Mouse (Mus musculus): Measurements from ENCODE around the gene Hoxa11. TPM values are rescaled to one million over a fixed set of nuclear protein-coding genes. Genes with fewer than 3 reads are reported as not detected.

Gene Hoxa11
- polyA plus RNA-seq, 3 experiments from 2014 or later = not detected

DNA sequence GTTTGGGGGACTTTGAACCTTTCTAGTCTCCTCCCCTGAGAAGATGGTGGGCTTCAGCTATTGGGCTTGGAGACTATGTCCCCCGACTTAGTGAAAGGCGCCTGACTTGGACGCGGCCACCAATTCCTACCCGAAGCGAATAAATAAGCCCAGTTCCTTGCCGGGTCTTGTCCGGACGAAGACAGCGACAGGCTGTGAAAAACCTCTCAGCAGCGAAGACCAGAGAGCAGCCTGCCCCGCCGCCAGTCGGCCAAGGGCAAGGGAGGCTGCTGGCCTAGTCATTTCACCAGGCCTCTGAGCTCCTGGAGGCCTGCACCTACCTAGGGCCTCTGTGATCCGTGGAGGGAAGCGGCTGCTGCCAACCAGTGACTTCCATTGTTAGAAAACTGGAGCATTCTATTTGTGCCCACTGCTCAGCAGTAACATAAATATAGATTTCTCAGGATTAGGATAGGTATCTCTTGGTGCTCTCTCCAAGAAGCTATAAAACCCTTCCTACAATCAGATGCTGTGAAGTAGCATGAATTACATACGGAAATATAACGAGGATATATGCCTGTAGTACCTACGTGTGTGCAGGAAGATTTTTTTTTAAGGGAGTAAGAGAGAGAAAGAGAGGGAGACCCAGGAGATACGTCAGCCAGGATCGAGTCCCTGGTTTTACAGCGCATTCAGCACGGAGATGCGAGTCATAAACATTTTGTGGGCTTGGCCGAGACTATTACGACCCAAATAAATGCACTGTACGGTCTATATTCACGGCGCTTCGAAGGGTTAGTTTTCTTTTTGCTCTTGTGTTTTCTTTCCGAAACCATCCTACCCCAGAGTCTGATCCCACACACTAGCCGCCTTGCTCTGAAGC lies 25.4 kb downstream of the Hoxa11 start:
- ATAC-seq = no peak

GRCm38 (mm10) chr6:52219234-52219942 lies 26.2 kb downstream of the Hoxa11 start:
- ATAC-seq = no peak

DNA sequence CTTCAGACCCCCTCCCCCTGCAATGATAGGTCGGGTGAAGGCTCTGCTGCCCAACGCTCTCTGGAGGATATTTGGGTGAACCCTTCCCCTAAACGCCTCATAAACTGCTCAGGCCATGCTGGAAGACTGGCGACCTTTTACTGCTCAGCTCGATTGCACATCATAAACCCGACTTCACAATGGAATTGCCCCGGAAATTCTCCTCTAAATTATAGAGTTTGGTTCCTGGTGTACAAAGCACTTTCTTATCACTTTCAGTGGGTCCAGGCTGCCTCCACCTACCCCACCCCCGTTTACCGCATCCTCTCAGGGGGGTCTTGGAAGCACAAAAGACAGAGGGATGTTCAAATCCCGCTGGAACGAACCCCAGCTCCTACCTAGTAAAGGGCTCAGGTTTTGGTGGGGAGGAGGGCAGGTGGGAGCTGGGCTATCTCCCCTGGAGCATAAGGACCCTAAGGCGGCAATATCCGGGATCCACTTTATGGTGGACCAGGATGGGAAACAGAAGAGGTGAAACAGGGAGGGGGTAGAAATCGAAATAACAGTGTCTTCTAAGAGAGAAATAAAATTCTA lies 26.9 kb downstream of the Hoxa11 start:
- ATAC-seq = no peak

- no peak for ATAC-seq
Measured at GRCm38 (mm10) chr6:52217895-52218642, 27.5 kb downstream of the Hoxa11 start.

GRCm38 (mm10) chr6:52217459-52217768 lies 28.2 kb downstream of the Hoxa11 start:
- peak; percentile 20 for ATAC-seq

- no peak for ATAC-seq
Measured at GRCm38 (mm10) chr6:52216691-52217458, 28.7 kb downstream of the Hoxa11 start.

DNA sequence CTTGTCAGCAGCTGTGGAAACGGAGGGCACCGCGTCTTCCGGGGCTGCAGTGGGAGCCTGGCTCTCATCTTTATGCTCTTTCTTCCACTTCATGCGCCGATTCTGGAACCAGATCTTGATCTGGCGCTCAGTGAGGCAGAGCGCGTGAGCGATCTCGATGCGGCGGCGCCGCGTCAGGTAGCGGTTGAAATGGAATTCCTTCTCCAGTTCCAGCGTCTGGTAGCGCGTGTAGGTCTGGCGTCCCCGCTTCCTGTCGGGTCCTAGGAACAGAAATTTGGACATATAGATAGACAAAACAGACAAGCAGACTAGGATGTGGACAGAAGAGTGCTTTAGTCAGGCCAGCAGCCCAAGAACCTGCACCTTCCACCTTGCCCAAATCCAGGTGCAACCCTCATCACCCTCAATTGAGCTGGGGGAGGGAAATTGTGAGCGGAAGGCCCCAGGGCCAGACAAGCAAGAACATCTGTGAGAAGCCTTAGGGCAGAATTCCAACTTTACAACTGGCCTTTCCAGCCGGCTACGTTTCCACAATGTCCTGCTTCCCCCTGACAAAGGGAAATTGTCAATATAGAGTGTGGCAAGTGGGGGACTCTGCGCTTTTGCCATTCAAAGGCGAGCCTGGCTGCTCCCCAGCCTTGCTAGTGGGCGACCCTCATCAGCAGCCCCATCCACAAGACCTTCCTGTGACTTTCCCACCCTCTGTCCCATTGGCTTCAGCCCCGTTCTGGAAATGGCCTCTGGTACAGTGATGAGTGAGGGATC lies 29.7 kb downstream of the Hoxa11 start:
- ATAC-seq = no peak

GRCm38 (mm10) chr6:52215070-52215469 lies 30.5 kb downstream of the Hoxa11 start:
- ATAC-seq = no peak

DNA sequence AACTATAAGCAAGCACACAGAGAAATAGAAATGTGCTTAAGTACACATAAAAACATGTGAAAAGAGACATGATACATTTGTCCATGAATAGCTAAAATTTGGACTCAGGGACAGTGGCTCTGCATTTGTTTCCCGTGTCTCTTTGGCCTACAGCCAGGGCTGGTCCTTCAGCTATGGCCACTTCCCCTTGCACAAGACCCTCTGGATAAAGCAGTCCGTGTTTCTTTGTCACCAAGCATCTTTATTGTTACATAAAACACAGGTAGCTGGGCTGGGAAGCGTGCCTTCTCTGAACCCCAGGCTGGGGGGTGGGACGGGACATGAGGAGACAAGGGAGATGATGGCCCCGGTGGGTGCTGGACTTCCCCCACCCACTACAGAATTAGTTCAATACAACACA lies 31.3 kb downstream of the Hoxa11 start:
- ATAC-seq = no peak

- ATAC-seq = peak; percentile 29
Measured at GRCm38 (mm10) chr6:52213119-52213986, 32.3 kb downstream of the Hoxa11 start, which contains the start of the genes Hoxa3 and Gm28308. Gene Hoxa3 (minus strand): TSS chr6:52213336. Gene Gm28308 (minus strand): TSS chr6:52213339.

DNA sequence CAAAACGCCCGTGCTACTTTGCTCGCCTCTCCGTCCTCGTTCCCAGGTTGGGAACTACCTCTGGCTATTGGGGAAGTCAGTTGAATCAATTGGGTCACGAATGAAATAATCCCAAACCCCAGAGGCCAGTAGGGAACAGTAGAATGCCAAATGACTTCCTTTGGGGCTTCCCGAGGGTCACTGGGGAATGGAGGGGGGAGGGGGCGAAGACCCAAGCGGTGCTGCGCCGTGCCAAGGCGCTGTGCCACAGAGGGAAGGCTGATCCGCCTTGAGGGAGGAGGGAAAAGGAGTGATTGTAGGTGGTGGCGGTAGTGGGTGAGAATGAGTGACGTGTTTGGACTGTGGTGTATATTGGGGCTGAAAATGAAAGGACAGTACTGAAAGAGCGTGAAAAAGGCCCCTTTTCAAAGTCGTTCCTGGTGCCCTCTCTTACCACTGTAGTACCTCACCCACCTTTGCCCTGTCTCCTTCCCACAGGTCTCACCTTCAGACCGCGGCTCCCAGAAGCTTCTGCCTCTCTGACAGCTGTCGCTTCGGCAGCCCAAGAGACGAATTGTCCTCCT lies 33.0 kb downstream of the Hoxa11 start:
- no peak for ATAC-seq

GRCm38 (mm10) chr6:52211961-52212360 lies 33.6 kb downstream of the Hoxa11 start:
- peak; percentile 12 for ATAC-seq

DNA sequence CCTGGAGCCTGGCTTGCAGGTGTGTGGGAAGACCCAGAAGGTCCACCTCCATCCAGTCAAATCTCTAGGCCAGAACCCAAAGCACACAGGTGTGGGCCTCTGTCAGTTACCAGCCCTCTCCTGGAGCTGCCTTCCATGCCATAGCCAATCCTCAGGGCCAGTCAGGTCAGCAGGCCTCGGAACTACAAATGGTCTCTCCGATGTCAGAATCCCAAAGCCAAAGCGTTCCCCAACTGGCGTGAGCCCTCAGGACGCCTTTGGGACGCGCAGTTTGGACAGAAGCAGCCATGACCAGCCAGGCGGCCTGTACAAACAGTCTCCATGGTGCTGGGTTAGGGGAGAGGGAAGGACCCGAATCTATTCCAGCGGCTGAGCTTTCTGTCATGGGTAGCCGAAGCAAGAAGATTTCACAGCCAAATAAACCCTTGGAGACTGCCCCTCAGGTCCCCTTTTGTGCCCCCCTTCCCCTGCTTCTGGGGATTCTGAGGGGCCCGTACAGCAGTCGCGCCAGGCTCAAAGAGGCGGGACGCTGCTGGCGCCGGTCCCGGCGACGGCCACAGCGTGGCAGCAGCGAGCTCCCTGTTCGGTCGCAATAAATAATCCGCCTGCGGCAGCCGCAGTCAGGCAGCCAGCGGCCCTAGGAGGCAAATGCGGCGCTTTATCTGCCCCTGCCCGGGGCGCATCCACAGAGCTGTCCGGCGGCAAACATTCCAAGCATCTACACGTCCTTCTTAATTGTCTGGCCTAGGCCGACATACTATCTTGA lies 34.3 kb downstream of the Hoxa11 start:
- peak; percentile 85 for ATAC-seq

GRCm38 (mm10) chr6:52209685-52210046 lies 35.9 kb downstream of the Hoxa11 start:
- ATAC-seq = no peak

DNA sequence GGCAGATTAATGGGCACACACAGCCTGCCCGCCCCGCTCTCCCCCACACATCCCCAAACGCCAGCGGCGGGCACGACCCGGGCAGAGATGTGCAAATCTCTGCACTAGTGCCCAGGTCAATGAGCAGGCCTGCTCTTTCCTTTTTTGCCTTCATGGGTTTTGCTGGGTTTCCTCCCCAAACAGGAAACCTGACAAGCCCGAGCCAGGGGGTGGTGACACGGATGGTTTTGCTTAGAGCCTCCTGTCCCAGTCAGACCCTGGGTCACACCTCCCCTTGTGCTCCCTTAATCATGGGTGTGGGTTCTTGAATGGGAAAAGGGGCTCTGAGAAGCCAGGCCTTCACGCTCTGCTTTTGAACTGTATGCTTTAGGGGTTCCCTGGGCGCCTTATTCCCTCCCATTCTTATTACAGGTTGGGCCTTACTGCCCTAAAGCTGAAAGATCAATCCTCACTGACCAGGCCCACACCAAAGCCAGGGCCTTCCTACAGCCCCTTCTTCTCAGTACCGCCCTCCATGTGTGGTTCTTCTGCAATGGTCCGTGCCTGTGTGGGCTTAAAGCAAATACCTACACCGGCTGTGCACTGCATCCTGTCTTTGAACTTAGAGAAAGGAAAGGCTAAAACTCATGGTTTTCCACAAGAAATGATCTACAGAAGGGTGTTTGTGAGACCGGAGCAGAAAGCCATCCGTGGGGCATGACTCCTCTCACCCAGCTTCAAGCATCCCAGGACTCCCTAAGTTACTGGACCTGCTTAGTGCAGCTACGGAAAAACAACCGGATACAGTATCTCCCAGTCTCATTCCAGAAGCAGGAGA lies 36.5 kb downstream of the Hoxa11 start:
- ATAC-seq = no peak

DNA sequence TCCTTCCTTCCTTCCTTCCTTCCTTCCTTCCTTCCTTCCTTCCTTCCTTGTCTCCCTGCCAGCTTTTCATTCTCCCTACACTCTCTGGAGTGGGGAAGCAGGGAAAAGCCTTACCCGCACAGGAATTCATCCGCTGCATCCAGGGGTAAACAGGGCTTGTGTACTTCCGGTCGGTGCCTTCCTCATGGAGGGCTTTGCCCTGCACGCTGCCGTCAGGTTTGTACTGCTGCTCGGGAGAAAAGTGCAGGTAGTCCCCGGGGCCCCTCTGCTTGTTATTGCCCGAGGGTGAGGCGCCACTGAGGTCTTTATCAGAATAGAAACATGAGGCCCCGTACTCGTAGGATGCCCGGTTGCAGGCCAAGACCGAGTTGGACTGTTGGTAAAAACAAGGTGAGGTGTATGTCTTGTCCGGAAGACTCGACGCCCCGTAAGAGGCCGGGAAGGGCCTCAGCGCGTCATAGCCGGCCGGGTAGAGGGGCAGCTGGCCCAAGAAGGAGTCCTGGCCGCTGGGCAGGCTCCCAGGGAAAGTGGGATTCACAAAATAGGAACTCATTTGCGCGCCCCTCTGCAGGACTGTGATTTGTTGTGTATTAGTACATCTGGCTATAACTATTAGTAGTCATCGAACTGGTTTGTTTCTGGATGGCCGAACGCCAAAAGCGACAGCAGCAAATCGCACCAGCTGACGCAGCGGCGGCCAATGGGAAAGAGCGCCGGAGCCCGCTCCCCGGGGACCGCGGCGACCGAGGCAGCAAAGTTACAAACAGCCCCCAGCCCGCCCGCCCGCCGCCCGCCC lies 37.3 kb downstream of the Hoxa11 start, which contains the start of gene Hoxa6:
Hoxa6 (minus strand) TSS at position 651 of the 796 bp plus-strand sequence.
- ATAC-seq = no peak

DNA sequence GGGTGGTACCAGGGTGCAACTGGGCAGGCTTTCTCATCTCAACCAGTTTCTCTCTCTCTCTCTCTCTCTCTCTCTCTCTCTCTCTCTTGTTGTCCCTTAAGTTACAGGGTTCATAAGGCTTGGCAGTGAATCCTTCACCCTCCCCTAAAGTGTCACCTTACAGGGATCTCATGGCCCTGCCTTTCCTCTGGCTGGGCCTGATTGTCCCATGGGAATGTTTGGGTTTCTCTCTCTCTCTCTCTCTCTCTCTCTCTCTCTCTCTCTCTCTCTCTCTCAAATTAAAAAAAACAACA lies 38.0 kb downstream of the Hoxa11 start:
- ATAC-seq = no peak
